Mouse (Mus musculus) induced T-regulatory cell, adult 2 months (primary cell): ENCODE data around the gene Ergic1.

Experiments used
- DNase-seq: peaks from one replicate; pipeline ENCODE4 v3.0.0-alpha.2; 2012; ENCODE audit warnings: low read depth

Ergic1 gene

DNA sequence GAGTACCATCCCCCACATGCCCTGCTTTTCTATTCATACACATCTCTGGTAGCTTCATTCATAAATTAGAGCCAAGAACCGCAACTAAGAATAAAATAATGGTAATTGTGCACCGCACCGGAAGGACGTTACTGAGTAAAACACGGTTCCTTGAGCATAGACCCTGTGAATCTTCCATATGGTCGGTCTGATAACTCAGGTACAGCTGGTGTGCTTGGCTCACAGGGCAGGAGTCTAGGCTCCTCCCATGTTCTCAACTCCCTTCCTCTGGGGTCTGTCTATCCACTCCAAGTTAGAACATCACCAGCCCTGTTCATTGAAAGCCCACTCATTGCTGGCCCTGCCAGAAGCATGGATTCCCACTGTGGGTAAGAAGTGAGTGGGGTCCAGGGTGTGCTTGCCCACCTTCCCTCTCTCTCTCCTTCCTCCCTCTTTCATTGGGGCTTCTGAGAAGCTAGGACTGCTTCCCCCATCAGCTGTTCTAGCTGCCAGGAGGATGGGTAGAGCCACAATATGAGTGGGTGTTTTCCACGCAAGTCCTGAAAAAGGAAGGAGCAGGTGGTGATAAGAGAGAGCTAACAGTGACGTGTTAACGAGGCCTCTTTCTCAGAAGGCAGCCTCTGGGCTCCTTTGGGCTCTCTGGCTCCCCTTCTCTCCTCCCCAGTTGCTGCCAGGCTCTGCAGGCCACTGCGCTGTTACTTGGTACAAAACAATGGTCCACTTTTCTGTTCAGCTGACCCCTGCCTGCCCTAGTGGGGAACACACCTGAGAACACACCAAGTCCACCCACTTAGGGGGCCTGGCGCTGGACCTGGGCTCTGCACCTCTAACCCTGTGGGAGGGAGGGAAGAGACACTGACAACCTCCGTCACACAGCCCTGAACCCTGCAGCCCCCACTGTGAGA lies 14.7 kb downstream of the Ergic1 start:
- DNase-seq: no peak

DNA sequence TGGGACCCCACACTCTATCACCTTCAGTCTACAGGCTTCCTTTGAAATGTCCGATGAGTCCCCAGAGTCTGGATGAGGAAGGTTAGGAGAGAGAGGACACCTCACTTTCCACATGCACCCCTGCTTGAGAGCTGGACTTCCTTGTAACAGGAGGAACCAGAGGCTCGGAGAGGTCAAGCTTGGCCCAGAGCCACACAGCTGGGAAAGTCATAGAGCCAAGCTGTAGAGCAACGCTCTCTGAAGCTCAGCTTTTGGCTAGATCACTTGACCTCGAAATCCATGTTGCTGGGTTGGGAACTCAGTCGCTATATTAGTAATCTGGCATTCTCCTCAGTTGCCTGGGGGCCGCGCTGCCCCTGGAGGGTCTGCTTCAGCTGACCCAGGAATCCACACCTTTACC lies 15.5 kb downstream of the Ergic1 start:
- no peak for DNase-seq

DNA sequence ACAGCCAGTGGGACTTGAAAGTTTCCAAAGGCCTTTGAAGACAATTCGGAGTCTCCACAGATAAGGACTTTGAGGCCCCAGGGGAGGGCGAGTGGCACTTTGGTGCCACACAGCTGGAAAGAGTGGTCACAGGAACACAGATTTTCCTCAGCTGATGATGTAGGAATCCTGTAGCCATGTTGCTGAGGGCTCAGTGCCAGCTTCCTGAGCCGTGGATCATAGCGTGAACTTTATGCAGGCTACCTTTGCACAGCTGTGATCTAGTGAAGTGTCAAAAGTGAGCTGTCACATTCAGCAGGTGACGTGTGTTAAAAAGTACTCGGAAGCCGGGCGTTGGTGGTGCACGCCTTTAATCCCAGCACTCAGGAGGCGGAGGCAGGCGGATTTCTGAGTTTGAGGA lies 16.0 kb downstream of the Ergic1 start:
- no peak for DNase-seq

DNA sequence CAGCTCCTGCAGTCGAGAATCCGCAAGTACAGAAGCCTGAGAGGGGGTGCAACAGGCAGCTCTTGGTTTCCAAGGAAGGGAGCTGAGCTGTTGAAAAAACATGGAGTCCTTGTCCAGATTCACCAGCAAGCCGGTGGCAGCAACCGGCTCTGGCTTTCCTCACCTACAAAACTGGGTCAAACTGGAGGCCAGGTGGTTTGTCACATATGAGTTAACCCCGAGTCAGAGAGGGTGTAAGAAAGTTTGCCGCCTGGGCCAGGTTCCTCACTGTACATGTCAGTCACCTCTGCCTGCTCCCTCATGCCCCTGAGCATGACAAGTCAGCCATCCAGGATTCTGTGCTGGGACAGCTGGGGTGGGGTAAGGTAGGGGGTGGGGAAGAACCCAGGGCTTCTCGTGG lies 16.9 kb downstream of the Ergic1 start:
- DNase-seq: no peak

DNA sequence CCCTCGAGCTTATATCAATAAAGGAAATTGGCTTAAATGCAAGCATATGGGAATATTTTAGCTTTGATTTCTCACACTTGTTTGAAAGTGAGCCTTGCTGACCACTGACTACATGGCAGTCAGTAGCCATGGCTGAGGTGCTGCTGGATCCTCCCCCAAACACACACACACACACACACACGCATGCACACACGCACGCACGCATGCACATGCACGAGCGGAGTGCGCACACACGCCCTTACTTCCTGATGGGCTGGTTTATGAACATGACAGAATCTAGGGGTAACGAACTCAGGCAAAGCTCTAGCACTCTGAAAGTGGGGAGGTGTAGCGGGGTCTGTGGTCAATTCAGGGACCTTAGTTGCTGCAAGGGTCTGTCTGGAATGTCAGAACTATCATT lies 17.5 kb downstream of the Ergic1 start:
- DNase-seq: no peak

DNA sequence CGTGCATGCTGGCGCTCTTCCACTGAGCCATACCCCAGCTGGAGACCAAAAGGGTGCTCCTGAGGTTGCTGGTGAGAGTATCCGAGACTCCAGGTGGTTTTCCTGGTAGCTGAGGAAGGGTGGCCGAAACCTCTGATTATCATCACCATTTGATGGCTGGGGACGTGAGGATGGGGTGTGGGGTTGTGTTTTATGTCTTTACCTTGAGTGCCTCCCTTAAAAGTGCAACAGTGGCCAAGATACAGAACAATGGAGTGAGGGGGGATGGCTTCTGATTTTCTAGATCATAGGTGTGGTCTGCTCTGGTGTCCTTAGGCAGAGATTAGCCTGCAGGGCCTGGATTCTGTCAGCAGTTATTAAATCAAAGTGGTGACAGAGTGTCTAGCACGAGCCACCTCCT lies 18.1 kb downstream of the Ergic1 start:
- no peak for DNase-seq

DNA sequence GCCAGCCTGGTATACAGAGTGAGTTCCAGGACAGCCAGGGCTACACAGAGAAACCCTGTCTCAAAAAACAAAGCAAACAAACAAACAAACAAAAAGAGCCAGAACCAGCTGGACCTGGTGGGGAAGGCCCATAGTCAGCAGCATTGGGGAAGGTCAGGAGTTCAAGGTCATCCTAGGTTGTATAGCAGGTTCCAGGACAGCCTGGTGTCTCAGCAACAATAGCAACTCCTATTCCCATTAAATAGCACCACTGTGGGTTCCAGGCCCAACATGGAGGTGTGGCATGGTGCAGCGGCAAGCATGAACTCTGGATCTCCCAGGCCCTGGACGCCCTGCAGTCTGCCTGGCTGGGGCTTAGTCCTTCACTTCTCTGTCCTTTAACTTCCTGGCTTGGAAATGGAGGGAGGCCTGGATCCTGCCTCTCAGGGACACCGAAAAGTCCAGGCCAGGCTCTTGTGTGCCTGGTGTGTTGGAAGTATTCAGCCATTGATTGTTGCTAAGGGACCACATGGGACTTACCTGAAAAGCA lies 19.6 kb downstream of the Ergic1 start:
- no peak for DNase-seq

DNA sequence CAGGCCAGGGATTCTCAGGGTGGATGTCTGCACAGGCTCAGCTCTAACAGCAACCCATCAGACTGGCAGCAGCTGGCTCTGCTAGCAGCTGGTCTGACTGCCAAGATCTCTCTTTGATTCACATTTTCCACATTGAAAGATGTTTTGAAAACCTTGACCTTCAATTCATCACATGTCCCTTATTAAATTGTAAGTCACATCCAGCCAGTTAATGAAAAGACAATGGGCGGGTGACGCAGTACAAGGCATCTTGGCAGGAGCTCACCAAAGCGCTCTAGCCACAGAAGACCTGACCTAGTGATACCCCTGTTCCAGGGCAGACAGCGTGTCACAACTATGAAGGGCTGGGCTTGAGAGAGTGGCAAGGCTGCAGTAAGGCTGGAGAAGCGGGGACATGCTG lies 21.0 kb downstream of the Ergic1 start:
- DNase-seq: no peak

DNA sequence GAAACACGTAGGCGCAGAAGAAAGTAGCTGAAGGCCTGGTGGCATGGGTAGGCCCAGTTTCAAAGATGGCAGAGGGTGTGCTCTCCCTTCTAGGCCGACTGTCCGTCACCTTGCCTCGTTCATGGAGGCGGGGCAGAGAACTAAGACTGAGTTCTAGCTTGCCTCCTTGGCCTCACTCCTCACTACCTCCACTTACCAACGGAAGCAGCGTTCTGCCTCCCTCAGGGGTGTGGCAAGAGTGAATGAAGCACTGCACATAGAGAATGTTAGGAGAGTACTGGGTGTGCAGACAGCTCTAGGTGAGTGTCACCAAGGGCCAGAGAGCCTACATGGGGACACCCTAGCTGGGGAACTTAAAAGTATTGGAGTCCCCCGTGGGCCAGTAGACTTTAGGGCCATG lies 21.8 kb downstream of the Ergic1 start:
- no peak for DNase-seq

DNA sequence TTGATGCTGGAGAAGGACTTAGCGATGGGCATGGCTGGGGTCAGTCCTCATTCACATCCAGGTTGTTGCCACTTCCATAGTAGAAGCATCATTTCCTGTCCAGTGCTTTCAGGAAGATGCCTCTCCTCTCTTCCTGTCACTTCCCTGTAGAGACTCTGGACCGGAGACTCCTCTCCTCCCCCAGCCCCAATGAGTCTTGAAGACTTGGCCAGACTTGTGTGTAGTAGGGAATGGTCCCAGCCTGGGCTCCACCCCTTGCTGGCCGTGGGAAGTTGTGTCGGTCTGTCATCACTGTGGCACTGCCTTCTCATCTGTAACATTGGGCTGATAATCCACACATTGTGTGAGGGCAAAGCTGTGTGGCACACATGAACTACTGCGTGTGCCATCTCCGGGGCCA lies 22.3 kb downstream of the Ergic1 start:
- no peak for DNase-seq

DNA sequence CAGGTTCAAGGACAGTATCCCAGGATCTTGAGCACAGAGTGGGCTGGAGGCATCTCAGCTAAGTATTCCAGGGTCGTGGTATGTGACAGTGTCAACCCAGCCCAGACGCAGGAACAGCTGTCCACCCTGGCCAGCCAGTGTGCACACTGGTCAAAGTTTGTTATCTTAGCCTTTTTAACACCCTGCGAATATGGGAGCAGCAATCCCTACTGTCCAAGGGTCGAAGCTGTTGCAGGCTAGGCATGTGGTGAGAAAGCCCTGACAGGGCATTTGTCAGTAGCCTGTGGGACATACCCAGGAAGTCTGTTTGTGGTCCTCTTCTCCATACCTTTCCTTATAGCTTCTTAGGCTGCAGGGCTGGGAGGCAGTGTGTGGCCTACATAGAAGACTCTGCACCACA lies 22.8 kb downstream of the Ergic1 start:
- DNase-seq: no peak

DNA sequence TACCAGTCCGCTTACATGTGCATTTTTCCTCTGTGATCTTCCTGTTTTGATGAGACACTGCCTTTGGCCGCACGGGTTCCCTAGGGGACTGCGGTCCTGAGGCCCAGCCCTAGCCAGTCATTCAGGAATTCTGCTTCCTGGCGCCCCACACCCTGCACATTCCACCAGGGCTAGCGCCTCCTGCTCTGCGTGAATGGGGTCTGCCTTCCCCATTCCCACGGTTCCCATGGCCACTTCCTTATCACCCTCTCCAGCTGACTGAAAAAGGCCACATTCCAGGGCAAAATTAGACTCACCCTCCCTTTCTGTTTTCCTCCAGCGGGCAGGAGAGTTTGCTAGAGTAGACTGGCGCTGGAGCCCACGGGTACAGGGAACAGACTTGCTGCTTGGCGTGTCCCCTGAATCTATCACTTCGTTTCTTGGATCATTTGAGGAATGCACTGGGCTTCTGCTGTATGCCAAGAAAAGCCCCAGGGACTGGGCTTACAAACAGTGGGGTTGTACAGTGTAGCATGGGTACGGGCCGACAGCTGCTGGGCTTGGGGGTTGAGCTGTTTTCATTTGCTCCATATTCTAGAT lies 23.4 kb downstream of the Ergic1 start:
- no peak for DNase-seq

DNA sequence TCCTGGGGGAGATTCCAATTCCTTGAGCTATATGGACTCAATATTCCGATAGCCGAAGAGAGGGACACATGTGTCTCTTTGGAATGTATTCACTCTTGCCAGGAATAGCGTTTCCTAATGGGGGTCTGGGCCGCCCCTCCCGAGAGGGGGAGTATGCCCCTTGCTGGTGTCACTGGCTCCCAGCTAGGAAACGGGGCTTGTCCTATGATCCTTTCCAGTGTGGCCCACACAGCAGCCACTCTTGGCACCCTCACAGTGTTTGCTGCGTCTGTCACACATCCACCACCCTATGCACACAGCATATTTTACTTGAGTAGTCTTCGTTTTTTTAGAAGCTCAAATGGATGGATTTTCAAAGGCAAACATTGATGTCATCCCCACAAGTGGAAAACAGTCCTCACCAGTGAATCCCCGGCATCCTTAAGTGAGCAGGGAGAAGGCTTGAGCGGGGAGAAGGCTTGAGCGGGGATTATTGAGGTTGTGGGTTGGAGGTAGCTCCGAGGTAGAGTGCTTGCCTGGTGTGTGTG lies 26.7 kb downstream of the Ergic1 start:
- no peak for DNase-seq

DNA sequence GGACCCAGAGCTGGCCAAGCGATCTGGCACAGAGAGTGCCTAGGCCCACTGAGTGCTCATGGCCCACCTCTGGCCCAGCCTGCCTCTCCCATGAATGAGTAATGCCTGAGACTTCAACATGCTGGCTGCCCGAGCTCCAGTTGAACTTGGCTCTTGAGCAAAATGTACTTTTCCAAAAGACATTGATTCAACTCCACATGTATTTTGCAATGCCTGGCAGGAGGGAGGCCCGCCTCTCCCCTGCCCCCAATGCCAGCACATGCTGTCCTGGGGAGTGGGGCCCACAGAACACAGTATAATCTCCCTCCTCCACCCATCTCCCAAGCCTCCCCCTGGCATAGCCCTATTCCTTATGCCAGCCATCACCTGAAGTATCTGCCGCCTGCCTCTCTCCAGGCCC lies 31.2 kb downstream of the Ergic1 start:
- no peak for DNase-seq

DNA sequence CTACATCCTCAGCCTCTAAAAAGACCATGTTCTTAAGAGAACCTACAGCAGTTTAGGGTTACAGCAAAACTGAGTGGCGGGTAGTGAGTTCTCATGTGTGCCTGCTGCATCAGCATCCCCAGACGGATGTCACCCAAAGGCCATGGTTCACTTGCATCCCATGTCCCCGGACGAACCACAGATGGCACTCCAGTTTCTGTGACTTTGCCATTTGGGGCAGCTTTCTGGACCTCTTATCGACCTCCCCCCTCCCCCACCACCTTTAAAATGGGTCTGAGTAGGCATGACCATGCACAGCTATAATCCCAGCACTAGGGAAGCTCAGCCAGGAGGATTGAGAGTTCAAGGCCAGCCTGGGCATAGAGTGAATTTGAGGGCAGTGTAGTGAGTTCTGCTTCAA lies 31.9 kb downstream of the Ergic1 start:
- DNase-seq: no peak

DNA sequence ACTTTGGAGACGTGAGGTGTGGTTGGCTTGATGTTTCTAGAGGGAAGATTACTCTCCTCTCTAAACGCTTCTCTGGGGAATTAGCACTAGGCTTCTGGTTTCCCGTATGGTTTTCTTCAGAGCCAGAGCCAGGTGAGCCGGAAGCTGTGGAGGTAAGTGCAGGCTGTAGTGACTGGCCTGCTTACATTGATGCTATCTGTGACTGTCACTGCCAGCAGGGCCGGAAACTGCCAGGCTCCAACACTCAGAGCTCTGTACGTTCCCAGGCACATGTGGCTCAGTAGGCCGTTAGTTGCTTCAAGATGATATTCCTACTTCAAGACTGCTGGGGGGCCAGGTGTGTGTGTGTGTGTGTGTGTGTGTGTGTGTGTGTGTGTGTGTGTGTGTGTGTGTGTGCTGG lies 32.9 kb downstream of the Ergic1 start:
- peak; percentile 57 for DNase-seq

DNA sequence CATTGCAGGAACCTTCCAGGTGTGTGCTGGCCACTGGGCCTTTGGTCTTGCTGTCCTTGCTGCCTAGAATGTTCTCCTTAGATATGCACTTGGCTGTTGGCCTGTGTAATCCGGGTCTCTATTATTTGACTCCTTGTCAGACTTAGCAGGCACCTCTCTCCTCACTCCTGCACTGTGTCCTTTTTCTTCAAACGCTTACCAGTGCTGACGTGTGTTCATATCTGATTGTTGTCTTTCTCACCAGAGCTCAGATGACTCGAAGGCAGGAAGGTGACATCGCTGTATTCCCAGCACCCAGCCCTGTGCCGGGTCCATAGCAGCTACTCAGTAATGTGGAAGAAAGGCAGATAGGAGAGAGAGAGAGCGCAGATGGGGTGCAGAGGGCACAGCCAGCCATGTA lies 33.7 kb downstream of the Ergic1 start:
- no peak for DNase-seq

DNA sequence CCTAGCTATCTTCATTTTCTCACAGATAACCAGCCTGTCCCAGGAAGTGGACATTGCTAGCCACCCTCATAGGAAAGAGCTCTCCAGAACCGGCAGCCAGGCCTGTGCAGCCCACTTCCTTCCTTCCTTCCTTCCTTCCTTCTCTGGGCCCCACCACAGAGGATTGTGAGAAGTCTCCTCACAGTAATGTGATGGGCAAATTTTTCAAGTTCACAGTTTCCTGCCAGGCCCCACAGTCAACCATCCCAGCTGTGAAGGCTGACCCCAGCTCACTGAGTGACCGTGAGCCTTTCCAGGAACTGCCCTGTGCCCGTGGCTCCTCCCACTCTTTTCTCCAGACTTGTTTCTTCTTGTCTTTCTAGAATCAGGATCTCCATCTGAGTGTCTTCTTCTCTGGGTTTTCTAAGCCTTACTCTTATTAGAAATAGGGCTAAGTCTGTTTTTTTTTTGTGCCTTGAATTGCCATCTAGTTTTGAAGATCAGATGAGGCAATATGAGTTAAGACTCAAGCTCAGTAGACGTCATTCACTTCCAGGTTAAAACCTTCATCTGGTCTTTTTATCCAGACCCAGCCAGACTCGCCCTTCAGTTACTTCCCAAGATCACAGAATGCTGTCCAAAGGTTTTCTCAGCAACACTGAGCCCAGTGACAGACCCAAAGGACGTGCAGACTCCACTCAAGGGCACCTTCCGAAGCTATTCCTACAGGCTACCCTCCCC lies 34.3 kb downstream of the Ergic1 start:
- DNase-seq: peak; percentile 58

DNA sequence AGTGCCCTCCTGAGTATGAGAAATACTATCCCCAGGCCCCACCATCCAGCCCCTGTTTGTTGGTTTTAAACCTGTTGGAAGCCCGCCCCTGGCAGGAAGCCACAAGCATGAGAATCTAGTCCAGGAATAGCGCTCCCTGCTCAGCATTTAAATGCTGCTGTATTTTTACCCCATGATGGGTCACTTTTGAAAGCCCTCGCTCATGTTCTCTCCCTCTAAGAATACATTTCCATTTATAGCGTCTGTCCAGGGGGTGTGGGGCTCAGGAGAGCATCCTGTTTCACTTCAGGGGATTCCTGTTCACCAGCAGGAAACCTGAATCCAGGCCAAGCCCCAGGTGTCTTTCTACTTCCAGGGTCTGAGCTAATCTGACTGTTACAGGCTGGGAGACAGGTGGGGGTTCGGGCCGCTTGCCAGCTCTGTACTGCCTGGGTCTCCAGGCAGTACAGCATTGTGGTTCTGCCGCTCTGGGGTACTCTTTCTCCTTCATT lies 34.9 kb downstream of the Ergic1 start:
- peak; percentile 13 for DNase-seq

DNA sequence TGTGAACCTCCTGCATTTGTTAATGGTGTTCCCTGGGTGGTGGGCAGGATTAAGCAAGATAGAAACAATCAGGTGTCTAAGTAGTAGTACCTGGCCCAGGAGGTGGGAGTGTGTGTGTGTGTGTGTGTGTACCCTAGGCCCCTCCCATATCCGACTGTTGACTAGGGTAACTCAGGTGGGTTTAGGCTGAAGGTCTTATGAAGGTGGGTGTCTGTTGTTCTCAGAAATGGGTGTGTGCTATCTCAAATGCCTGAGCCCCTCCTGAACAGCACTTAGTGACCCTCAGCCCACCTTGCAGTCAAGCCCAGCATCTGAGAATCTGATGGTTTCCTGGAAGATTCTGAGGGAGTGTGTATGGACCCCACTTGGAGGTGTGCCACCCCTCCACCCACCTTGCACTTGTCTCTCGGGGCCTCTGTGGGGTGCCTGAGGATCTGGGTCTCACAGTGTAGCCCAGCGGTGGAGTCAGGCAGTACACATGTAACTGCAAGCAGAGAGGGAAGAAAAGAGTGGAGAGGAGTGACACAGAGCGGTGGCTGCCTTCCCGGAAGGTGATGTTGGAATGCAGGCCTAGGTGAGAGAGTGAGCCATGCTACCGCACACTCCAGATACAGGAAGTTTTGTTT lies 35.7 kb downstream of the Ergic1 start:
- no peak for DNase-seq

DNA sequence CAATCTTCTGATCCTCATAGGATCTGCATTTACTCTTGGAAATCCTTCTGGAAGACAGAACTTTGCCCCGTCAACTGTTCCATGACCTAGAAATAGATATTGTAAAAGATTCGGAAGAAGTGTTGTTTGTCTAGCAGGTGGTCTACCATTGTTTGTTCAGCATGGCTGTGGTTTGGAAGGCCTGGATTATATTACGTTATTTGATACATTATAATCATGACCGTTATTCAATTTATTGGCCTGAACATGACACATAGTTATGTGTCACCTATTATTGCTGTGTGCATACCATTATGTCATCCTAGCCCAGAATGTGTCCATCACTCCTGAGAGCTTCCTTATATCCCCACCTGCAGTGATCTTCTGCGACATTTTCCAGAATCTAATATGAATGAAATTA lies 37.6 kb downstream of the Ergic1 start:
- no peak for DNase-seq

DNA sequence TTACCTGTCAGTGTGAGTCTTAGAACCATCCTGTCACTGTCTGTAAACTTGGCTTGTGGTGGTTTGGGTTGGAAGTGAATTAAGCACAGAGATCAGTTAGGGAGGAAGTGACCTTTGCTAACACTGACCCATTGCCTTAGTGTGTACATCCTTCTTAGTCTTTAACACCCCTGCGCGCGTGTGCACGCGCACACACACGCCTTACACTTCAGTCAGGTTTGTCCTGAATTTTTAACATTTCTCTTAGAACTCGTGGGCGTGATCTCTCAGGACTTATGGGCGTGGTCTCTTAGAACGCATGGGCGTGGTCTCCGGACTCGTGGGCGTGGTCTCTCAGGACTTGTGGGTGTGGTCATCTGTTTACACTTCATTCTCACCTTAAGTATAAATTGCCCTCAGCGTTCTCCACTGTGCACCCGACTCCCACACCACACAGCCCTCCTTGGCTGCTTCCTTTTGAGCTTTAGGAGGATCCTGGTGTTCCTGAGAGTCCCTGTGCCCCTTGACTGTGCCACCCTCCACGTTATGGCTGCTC lies 39.7 kb downstream of the Ergic1 start:
- peak; percentile 48 for DNase-seq
